Mouse (Mus musculus) CD4-positive, CD25-positive, alpha-beta regulatory T cell, adult 2 months (primary cell): ENCODE results near the gene Exd2.

Source experiments
- DNase-seq: peaks from one replicate; pipeline ENCODE4 v3.0.0-alpha.2; 2012; ENCODE audit warnings: low read depth, low spot score

The Exd2 gene

DNA sequence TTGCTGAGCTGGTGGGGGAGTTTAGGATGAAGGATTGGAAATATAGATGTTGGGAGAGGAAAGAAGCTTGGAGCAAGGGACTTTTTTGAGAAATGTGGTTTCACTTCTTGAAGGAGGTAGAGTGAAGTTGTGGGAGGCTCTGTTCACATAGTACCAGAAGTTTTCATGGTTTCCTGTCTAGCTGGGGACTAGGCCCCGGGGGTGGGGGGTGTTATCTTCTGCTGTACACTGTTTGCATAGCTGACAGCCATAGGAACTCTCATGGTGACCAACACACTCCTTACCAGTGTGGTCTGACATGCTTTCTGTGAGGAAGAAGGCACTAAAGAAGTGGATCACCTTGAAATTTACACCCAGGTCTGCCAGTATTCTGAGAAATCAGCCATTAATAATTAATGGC lies 32.8 kb downstream of the Exd2 start:
- DNase-seq = no peak

DNA sequence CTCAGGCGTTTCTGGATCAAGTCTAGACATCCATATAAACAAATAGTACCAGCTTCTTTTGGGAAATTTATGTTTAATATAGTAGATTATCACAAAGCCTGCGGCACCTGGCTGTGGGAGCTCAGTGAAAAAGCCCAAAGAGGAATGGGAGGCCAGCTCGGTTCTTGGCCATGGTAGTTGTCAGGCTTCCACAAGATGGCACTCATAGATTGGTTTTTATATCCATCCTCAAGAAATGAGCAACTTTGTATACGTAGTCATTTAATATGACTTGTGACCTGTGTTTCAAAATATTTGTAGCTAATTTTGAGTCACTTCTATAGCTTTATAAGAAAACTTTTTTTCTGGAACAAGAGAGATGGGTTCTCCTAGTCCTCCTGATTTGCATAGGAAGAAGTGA lies 35.5 kb downstream of the Exd2 start:
- DNase-seq = no peak

DNA sequence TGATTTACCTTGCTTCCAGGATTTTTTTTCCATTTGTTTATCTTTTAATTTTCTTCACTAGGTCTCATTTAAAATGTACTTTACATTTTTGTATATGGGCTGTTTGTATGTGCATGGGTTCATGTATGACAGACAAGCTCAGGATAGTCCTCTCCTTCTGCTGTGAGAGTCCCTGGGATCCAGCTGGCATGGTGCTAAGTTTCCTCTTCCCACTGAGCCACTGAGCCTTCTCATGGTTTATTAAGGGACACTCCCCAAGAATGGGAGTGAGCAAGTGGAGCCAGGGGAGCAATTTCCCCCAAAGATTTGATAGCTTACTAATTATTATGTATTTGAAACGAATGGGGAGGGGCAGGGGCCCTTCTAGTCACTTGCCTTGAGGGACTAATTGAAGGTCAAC lies 37.6 kb downstream of the Exd2 start:
- DNase-seq = no peak

DNA sequence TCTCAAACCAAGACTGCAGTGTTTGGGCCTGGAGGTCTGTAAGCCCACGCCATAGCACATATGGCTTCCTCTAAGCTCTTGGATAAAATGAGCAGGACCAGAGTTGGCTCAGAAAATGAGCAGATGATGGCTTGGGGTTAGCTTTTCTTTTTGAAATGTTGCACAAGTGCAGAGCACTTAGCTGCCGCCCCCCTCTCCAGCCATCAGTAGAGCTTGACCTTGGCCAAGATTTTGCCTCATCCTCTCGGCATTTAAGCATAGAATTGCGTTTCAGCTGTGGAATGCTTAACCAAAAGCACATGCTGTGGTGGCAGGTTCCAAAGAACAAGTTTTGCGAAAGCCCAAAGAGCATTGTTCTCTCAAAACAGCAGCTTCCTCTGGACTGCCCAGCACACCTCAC lies 41.8 kb downstream of the Exd2 start:
- no peak for DNase-seq

DNA sequence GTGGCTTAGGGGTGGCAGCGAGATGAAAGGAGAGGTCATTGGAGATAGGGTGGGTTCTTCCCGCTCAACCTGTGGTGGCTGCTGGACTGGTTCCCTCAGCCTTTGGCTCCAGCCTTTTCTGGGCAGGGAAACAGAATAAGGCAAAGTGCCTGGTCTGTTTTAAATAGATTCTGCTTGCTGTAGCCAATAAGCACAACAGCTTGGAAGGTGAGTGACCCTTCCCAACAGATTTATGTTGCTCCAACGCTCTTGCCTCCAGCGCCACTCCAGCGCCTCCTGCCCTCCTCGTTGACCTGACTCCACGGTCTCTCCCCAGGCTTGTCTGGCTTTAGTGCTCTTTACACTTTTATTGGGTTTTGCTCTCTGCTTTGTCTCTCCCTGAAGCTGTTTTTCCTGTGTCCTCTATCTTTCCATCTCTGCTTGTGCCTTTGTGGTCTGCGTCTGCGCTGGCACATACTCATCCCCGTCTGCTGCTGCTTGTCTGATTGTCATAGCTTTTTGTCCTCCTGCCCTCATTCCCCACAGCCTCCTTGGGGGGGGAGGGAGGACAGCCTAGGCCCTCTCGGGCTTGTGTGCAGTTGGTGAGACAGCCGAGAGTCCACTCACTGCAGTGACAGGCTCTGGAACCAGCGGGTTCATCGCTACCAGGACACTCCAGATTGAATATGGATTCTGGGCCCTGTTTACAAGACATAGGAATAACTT lies 44.3 kb downstream of the Exd2 start:
- no peak for DNase-seq

DNA sequence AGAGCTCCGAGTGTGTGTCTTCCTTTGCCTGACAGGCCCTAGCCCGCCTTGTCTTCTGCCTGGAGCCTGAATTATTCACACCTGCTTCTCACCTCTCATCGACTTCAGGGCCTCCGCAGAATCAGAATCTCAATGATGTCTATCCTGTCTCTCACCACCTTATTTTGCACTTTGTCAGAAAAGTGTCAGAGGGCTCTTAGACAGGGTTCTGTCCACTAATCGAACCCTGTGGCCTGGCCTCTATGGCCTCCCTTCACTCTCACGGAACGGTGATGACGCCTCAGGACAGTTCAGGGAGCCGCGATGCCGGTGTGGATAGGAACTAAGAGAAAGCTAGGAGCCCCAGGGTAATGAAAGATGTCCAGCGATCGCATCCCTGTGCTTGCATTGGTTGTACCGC lies 55.1 kb downstream of the Exd2 start, which contains the start of gene Galnt16:
Gene Galnt16 (plus strand): TSS at position 301 of the 400 bp plus-strand sequence.
- DNase-seq = no peak

DNA sequence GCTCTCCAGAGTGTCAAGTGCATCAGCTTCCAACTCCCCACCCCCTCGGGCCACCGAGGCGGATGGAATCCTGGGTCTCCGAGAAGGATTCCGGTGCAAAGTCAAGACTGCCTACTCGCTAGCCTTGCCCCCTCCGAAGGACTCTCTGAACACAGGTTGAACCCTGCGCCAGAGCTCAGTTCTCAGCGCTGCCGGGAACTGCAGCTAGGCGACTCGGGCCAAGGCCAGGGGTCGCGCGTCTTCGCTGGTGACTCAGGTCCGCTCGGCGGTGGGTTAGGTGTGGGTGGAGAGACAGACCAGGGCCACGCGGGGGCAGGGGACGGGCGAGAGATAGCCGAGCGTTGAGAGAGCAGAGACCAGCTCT lies 55.5 kb downstream of the Exd2 start:
- DNase-seq = no peak

DNA sequence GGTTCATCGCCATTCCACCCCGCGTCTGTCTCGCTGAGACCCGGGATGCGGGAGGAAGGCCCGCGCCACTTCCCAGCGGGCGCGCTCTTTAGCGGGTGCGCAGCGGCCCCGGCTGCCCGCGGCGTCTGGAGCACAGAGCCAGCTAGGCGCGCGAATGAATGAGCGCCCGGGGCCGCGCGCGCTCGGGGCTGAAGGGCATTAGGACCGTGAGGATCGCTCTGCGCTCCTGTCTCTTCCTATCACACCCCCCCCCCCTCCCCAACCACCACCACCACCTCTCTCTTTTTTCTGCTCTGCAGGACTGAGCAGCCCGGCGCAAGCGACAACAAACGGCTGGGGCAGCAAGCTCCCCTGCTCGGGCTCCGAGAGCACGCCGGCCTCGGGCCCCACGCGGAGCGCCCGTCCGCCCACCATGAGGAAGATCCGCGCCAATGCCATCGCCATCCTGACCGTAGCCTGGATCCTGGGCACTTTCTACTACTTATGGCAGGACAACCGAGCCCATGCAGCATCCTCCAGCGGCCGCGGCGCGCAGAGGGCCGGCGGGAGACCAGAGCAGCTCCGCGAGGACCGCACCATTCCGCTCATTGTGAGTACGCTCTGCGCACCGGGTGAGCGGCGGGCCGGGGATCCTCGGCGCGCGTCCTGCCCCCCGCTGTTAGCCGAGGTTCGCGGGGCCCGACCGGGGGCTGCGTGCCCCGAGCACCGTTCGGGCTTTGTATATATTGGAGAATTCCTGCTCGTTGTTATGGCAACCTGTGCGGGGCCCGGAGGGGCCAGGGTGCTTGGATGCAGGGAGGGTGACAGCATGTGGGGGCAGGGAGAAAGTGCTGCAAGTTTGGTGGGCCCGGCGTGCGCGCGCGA lies 56.1 kb downstream of the Exd2 start:
- no peak for DNase-seq

DNA sequence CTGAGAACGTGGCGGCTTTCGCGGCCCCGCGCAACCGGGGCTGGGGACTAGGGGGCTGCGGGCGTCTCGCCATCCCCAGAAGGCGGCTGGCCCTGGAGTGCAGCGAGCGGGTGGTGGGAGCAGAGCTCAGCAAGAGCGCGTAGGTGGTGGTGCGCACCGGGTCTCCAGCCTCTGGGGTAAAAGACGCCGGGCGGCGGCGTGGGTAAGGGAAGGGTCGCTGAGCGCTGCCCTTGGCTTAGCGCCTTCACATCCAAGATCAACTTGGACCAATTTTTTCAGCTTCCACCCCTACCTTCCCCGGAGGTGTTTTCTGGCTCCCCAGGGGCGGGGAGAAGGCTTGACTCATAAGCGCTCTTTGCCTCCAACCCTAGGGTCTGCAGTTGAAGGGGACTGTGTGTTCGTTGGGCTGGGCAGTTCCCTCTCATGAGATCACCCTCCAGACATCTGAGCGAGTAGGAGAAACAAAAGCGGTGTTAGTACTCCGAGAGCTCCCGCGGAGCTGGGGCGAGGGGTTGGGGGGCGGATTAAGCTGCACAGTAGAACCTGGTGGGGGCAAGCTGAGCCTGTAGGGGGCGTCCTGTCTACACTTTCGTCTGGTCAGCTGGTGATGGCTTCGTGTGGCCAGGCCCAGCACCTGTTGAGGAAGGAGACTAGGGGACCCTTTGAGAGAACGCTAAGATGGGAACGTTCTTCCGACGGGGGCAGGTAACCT lies 56.9 kb downstream of the Exd2 start:
- no peak for DNase-seq

DNA sequence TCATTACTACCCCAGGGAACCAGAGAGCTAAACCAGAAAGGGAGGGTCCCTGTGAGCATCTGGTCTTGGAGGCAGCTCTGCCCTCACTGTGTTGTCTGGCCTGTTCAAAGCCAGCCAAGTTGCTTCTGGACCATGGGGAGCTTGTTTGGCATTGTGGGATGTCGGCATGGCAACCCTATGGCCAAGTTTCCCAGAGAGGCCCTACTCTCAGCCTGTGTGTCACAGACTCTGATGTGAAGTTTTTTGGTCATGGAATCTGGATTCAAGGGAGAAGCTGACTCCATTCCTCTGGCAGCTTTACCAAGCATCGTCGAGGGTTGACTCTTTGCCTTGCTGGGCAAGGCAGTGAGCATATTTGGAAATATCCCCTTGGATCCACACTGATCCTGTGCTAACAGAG lies 59.1 kb downstream of the Exd2 start:
- DNase-seq = no peak

DNA sequence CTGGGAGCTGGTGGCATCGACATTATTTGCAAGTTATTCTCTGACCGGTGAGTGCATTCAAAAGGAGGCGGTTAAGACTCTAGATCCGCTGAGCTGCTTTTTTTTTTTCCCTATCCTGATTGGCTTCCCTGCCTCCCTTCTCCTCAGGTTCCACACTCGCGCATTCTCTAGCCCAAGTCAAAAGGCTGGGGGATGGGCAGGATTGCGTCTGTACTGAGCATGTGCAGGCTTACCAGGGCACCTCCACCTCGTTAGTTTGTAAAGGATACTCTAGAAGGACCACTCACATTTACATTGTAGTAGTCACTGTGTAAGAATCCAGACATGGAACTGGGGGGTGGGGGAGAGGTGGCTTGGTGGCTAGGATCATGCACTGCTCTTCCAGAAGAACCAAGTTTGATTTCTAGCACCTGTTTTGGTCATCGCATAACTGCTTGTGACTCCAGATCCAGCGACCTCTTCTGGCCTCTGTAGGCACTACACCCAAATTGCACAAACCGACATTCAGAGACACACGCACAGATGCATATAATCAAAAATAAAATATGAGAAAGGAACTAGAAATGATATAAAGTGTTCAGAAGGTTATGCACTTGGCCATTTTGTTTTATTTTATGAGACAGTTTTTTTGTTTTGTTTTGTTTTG lies 61.5 kb downstream of the Exd2 start:
- no peak for DNase-seq

DNA sequence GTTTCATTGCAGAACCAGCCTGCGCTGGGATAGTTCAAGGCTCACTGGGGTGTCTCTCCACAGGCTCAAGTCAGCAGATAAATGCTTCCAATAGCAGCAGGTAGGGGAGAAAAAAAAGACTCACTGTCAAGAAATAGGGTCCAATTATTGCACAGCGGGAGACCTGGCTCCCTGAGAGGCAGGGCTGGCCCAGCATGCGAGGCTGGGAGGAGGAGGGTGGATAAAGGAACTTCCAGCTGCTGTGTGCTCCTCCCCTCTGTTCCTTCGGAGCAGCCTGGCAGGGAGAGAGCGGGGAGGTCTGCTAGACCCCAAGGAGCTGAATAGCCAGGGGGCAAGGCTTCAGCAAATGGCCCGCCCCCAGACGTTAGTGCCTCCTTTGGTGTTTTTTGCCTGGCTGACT lies 62.6 kb downstream of the Exd2 start:
- no peak for DNase-seq

DNA sequence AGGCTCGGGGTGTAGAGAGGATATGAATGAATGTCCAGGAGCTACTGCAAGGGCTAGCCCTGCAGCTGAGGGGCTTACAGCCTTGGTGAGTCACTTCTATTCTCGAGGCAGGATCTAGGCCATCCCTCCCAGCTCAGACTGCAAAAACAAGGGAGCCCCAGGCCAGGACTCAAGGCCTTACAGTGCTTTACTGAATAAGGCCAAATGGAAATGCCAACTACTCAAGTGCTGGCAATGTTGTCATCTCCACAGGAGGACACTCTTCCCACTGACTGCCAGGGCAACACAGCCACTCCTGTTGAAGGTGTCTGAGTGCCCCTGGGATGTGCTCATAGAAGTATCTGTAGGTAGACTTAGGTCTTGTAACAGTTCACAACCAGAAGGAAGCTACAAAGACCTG lies 63.6 kb downstream of the Exd2 start:
- no peak for DNase-seq

DNA sequence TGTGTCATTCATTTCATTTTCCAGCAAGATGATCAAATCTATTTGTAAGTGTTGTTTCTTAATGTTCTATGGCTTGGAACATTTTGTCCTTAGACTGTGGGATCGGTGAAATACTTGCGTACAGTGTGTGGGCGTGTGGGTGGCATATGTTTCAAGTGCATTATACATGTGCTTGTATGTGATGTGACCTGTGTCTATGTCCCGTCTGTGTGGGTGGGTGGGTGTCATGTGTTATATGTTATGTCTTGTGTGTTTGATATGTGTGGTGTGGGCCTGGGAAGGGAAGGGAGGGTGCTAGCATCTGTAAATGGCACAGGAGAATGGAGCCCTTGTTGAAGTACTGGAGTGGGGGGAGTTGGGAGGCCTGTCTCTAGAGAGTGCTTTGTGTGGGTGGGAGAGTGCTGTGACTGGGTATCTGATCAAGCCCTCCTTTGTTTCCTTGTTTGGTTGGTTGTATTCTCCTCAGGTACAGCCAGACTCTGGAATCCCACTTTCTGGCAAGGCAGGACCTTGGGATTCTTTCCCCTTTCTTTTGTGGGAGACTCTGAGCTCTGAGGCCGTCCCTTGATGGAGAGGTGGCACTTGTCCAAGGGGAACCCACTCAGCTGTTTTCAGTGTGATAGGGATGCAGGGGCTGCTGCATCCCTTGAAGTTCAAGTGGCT lies 65.0 kb downstream of the Exd2 start:
- no peak for DNase-seq

DNA sequence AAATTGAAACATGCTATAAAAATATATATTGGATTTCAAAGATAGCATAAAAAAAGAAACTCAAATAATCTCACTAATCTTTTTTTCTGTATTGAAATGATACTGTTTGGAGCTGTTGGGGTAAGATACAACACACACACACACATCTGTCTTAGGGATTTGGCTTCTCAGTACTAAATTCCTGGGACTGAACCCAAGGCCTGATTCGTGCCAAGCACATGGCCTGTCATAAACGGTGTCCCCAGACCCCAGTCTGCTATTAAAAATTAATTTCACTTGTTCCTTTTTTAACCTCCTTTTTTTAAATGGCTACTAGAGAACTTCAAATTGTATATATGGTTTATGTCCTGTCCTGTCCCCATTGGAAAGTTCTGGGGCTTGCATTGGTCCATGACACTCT lies 67.2 kb downstream of the Exd2 start:
- no peak for DNase-seq

DNA sequence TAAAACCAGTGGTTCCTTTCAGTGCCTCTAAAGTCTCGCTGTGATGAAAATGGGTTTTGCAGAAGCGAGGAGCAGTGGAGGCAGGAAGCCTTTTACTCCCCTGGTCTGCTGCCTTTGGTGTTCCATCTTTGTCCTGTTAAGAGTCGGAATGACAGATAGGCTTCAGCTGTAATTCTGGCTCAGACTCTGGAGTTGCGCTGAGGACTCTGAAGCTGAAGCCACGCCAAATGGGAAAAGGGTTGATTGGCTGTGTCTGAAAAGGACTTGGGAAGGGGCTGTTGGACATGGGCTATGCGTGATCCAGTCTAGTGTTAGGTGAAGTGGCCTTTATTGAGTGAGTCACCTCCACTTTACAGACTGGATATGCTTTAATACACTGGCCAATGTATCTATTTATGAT lies 67.7 kb downstream of the Exd2 start:
- no peak for DNase-seq

DNA sequence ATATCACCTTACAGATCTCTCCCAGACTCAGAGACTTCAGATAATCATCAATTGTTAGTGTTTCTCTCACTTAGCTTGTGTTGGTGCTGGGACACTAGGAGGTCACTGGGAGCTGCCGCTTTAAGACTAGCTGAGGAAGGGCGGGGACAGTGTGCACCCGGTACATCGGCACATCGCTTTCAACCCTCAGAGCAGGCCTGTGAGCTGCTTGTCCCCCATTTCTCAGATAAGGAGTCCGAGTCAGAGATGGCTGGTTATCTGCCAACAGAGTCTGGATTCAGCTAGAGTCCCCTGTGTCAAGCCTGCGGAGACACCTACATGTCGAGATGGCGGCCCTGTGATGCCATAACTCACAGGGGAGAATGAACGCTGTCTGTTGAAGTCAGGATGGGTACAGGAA lies 68.7 kb downstream of the Exd2 start:
- DNase-seq = no peak

DNA sequence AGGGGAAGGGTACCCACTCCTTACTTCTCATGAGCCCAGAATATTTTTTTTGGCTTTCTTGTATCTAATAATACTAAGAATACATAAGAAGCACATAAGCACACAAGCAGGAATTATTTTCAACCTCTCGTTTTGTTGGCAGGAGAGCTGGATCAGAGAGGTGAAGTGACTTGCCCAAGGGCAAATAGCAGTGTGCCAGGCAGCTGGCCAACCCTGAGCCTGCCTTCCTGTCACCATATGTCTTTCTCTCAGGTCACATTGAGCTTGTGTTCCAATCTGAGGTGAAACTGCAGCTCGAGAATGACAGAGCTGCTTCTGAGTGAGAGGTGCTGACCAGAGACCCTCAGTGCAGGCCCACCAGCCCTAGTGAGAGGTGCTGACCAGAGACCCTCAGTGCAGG lies 71.0 kb downstream of the Exd2 start:
- no peak for DNase-seq

DNA sequence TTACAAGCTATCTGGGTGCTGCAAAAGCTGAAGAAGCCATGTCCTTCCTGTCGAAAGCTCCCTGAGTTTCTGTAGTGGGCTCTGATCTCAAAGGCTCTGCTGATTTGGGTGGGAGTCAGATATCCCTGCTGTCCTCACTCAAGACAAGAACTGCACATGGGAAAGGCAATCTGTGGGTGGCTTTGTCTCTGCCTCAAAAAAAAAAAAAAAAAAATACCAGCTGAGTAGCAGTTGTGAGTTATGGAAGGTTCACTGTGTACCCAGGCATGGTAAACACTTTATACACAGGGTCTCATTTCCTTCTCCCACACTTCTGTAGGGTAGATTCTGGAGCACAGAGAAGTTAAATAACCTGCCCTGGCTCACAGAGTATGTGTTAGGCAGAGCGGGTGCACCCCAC lies 74.4 kb downstream of the Exd2 start:
- DNase-seq = no peak

DNA sequence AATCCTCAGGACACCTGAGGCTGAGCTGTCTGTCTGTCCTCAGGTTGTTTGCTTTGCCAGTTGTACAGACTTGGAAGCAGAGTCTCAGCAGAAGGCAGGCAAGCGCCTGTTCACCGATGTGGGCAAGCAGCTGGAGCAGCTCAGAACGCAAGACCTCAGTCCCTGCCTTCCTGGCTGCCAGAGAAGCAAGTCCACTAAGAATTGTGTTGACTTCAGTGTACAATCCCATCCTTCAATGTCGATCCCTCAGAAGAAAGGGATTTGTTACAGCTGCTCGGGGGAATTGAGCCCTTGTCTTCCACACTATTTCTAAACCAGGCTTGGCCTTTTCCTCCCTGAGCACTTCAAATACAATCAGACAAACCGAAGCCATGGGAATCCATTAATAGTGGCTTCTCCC lies 75.4 kb downstream of the Exd2 start:
- no peak for DNase-seq

DNA sequence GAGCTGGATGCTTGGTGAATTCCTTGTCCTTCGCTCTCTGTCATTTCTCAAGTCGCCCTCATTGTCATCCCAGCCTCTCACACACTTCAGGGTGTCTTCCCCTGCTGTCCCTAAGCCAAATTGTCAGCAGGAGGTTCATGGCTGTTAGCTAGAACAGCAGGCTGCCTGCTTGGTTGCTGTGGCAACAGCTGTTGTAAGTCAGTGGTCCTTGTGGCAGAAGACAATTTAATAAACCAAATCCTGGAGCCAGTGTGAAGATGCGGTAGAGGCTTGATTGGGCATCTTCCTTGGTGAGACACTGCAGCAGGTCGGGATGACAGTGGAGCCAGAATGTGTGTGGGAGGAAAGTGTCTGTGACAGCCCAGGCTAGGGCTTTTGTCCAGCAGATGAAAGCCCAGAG lies 82.4 kb downstream of the Exd2 start:
- no peak for DNase-seq

DNA sequence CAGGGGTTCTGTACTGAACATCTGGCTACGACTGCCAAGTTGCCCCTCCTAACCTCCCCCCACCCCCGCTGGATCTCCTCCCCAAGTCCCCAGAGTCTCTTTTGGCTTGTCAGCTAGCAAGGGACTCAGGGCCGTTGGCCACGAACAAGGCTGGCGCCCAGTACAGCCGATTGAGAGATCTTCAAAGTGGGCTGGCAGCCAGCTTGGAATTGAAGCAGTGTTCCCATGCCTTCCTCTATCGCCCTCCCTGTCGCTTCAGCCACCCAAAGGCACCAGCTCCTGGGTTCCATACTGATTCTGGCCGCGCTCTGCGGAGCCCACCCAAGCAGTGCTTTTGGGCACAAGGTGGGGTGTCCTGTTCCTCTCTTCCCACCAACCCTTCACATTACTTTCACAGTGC lies 86.8 kb downstream of the Exd2 start:
- DNase-seq = no peak
